Mouse (Mus musculus) Patski (cell line): ENCODE measurements around the gene Ssh2. TPM values are rescaled to one million over a fixed set of nuclear protein-coding genes. Genes with fewer than 3 reads are reported as not detected.

Source experiments
- ATAC-seq: fragments of 100-300 bp; one replicate; pipeline ENCODE4 v1.8.0; 2021
- CTCF ChIA-PET: fragments of 350-600 bp; sonication (Branson Sonifier 250); formaldehyde crosslinking; loops from one replicate; lab custom pipeline; 2022; ENCODE audit warnings: inconsistent platforms; lab: Charles Lee
- POLR2A ChIA-PET: fragments of 350-600 bp; sonication (Branson Sonifier 250); formaldehyde crosslinking; loops from one replicate; lab custom pipeline; 2022; ENCODE audit warnings: antibody characterized with exemption, inconsistent platforms; lab: Charles Lee
- DNase-seq: peaks from one replicate; pipeline ENCODE4 v3.0.0-alpha.2; 2011; ENCODE audit warnings: low read depth, low spot score
- H3K27me3 ChIP-seq: fragments of 371-371 bp; one replicate; pipeline ENCODE4 v1.5.1; 2021
- CTCF ChIP-seq: fragments of 100-300 bp; IDR thresholded peaks from one replicate; pipeline ENCODE4 v1.5.1; 2021
- in situ Hi-C: fragments of 300-500 bp; cut with MboI; formaldehyde crosslinking; loops from 3 replicates; pipeline ENCODE4 v1.11.1; 2018; ENCODE audit warnings: low pct_unique_long_range_greater_than_20kb, mixed read lengths
- polyA plus RNA-seq: library from polyadenylated mRNA; unstranded; gene quantifications from one replicate; pipeline ENCODE4 v1.2.3, GENCODE M21; 2021

Ssh2 gene
- polyA plus RNA-seq, 1 experiment from 2014 or later: 6.5 TPM

GRCm38 (mm10) chr11:77193941-77194553 is 22.0 kb upstream of the Ssh2 start:
- no peak for TF ChIP-seq CTCF
- POLR2A ChIA-PET: interaction anchor here (0.6 kb wide), 1 partner anchor 53 kb away, joined by 4 read pairs; no protein-coding TSS in a partner anchor
- ATAC-seq: no peak
- CTCF ChIA-PET: interaction anchor here (1.2 kb wide), 2 partner anchors 11 to 14 kb away, joined by 4 read pairs; no protein-coding TSS in a partner anchor
- no peak for DNase-seq
- in situ Hi-C loops: no loop called here
- H3K27me3 ChIP-seq: no peaks in the 10 kb centered on the region

GRCm38 (mm10) chr11:77194762-77195161 is 21.3 kb upstream of the Ssh2 start:
- POLR2A ChIA-PET: interaction anchor here (0.6 kb wide), 1 partner anchor 390 kb away, joined by 5 read pairs; no protein-coding TSS in a partner anchor
- no peaks in the 10 kb centered on the region for H3K27me3 ChIP-seq
- ATAC-seq (no peak), DNase-seq (no peak)
- CTCF ChIA-PET: interaction anchor here (1.2 to 1.8 kb wide), 3 partner anchors 12 to 93 kb away, joined by 4 to 6 read pairs (median 4); no protein-coding TSS in a partner anchor
- no peak for TF ChIP-seq CTCF
- in situ Hi-C loops: no loop called here

DNA sequence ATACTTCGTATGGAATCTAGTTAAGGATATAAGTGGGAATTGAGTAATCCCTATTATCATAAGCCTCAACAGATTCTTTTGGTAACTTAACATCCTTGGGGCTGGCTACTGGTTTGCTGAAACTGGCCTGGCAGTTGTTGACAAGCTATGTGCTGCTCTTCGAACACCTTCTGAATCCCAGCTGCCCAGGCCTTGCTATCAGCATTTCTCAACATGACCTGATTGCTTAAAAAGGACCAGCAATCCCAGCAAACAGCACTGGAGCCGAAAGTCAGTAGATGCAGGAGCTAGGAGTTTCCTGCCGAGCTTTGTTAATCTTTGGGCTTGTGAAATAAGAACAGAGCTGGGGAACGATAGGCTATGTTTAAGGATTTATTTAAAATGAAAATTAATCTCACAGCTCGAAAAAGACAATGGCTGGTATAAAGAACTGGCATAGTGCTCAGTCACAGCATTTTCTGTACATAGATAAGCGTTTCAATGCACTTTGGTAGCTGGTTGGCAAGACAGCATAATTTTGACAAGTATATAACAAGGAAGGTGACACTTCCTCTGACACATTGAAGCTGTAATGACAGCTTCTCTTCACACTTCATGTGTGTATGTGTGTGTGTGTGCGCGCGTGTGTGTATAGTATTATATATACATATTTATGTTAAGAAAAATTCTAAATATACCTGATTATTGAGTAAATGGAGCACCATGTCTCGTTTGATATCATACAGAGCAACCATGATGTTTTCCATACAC is 20.6 kb upstream of the Ssh2 start:
- DNase-seq (no peak), ATAC-seq (no peak)
- ChIA-PET CTCF (interaction anchor here (1.6 to 1.8 kb wide), 2 partner anchors 94 to 98 kb away, joined by 3 to 6 read pairs; no protein-coding TSS in a partner anchor), POLR2A (interaction anchor here (0.6 kb wide), 1 partner anchor 389 kb away, joined by 5 read pairs; no protein-coding TSS in a partner anchor)
- TF ChIP-seq CTCF: no peak
- in situ Hi-C loops: no loop called here
- H3K27me3 ChIP-seq: no peaks in the 10 kb centered on the region

GRCm38 (mm10) chr11:77196181-77197143 is 19.6 kb upstream of the Ssh2 start:
- ATAC-seq: no peak
- POLR2A ChIA-PET: no interaction called here
- TF ChIP-seq CTCF: no peak

GRCm38 (mm10) chr11:77199636-77200035 is 16.5 kb upstream of the Ssh2 start:
- no peak for TF ChIP-seq CTCF
- ChIA-PET CTCF (no interaction called here), POLR2A (no interaction called here)
- DNase-seq (no peak), ATAC-seq (no peak)
- no peaks in the 10 kb centered on the region for H3K27me3 ChIP-seq
- in situ Hi-C loops: no loop called here

More at GRCm38 (mm10) chr11:77196181-77197143, 19.6 kb upstream of the Ssh2 start:
- in situ Hi-C loops: no loop called here
- CTCF ChIA-PET: interaction anchor here (1.6 to 1.8 kb wide), 2 partner anchors 95 to 99 kb away, joined by 3 to 6 read pairs; no protein-coding TSS in a partner anchor
- DNase-seq: no peak
- no peaks in the 10 kb centered on the region for H3K27me3 ChIP-seq

DNA sequence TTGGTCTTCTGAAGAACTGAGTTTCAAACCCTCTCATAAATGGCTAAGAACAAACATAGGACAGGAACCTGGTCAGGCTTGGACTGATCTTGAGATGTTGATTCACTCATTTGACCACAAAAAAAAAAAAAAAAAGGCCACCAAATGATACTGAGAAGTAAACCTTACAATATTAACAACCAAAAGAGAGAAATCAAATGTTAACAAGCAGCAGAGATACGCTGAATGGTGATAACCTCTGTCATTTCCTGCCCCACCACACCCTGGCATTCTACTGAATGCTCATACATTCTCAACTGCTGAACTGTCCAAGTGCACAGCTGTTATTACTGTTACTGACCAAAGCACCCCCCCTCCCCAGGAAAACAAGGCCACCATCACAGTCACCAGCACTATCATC is 15.4 kb upstream of the Ssh2 start:
- no peaks in the 10 kb centered on the region for H3K27me3 ChIP-seq
- no peak for DNase-seq
- ATAC-seq: no peak
- no peak for TF ChIP-seq CTCF
- in situ Hi-C loops: no loop called here
- ChIA-PET POLR2A (no interaction called here), CTCF (no interaction called here)

GRCm38 (mm10) chr11:77214142-77214692 is 1.9 kb upstream of the Ssh2 start:
- no peak for DNase-seq
- TF ChIP-seq CTCF: no peak
- ATAC-seq: no peak
- H3K27me3 ChIP-seq: no peaks in the 10 kb centered on the region
- POLR2A ChIA-PET: no interaction called here
- CTCF ChIA-PET: interaction anchor here (1.1 to 2.3 kb wide), 12 partner anchors 9 to 114 kb away, joined by 3 to 11 read pairs (median 5); no protein-coding TSS in a partner anchor
- in situ Hi-C loops: loop anchor here (5.0 kb wide), 2 partner anchors 93 to 233 kb away; no protein-coding TSS in a partner anchor

DNA sequence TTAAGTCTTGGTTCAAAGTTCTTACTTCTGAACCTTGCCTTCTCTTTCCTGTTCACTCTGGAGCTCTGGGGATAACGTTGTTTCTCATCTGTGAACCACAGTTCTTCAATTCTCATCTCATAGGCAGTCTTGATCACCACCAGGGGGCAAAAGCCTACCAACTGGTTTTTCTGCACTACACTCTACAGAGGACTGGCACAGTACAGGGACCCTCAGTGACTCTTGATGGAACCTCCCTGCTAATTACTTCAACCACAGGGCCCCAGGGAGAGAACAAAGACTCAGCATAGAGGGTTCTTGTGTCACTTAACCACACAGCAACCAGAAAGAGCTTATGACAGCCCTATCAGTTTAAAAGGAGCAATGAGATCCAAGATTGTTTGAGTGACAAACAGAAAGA is 1.3 kb upstream of the Ssh2 start:
- in situ Hi-C loops: loop anchor here (5.0 kb wide), 2 partner anchors 93 to 233 kb away; no protein-coding TSS in a partner anchor
- ChIA-PET POLR2A (interaction anchor here (0.6 kb wide), 1 partner anchor 37 kb away, joined by 3 read pairs; no protein-coding TSS in a partner anchor), CTCF (interaction anchor here (0.7 to 2.3 kb wide), 19 partner anchors 10 to 232 kb away, joined by 3 to 11 read pairs (median 4); no protein-coding TSS in a partner anchor)
- TF ChIP-seq CTCF: peak; percentile 86
- DNase-seq: no peak
- H3K27me3 ChIP-seq: no peaks in the 10 kb centered on the region
- peak; percentile 27 for ATAC-seq

DNA sequence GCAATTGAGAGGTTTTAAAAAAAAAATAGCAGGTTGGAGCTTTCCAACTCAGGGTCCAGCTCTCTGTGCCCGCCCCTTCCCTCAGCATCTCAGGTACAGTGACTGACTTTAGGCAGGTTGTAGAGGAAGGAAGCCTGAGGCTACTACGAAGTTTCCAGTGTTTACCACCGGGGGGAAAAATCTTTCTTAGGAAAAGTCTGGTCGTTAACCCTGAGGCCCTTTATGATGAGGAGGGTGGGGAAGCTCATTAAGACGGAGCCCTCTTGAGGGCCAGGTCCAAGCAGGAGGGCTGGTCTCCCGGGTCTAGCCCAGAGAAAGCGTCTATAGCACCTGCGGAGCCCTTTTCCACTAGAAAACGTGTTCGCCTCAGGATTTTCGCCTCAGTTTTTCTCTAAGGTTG is 604 bp upstream of the Ssh2 start:
- no peak for ATAC-seq
- in situ Hi-C loops: no loop called here
- TF ChIP-seq CTCF: no peak
- no peak for DNase-seq
- H3K27me3 ChIP-seq: no peaks in the 10 kb centered on the region
- ChIA-PET CTCF (interaction anchor here (0.7 to 2.3 kb wide), 17 partner anchors 10 to 231 kb away, joined by 3 to 11 read pairs (median 4); no protein-coding TSS in a partner anchor), POLR2A (interaction anchor here (0.6 kb wide), 1 partner anchor 36 kb away, joined by 3 read pairs; no protein-coding TSS in a partner anchor)
